Mouse (Mus musculus) gastrocnemius, adult 2 months (tissue): ENCODE results near the gene Slc10a2. TPM values are rescaled to one million over a fixed set of nuclear protein-coding genes. Genes with fewer than 3 reads are reported as not detected.
"Not testable (repeated sequence)": the region's sequence is repeated elsewhere in the genome, so short reads cannot be mapped to it uniquely, and the experiment has no call there.

Experiments used
- DNase-seq: peaks from one replicate; pipeline ENCODE4 v3.0.0; 2022
- H3K27ac ChIP-seq: fragments of 200-600 bp; 2 replicates; pipeline ENCODE4 v1.8.1; 2022; ENCODE audit warnings: mild to moderate bottlenecking
- H3K4me3 ChIP-seq: fragments of 200-600 bp; 2 replicates; pipeline ENCODE4 v1.8.1; 2022; ENCODE audit warnings: mild to moderate bottlenecking, moderate library complexity
- CTCF ChIP-seq: fragments of 200-600 bp; IDR thresholded peaks from 2 replicates; pipeline ENCODE4 v1.8.1; 2022; ENCODE audit warnings: antibody characterized with exemption, mild to moderate bottlenecking, moderate library complexity
- intact Hi-C: fragments of 180-260 bp; cut with DNase I; formaldehyde crosslinking; loops from one replicate; pipeline ENCODE4 v1.15.1; 2025
- long read RNA-seq, 2 experiments: library from polyadenylated mRNA; stranded (forward); transcript quantifications; one replicate each; pipeline ENCODE4 v2.0.0; 2021
- total RNA-seq, 2 experiments: library from RNA; stranded (reverse); gene quantifications; 2 replicates each; pipeline ENCODE4 v1.2.3; 2021

Slc10a2 gene
- total RNA-seq, result not detected
- long read RNA-seq, experiment 1, result 0 reads
- long read RNA-seq, experiment 2, result 0 reads

- H3K27ac ChIP-seq, result no peak within 1 kb of the TSS
- TF ChIP-seq CTCF, result no peak
- intact Hi-C loops, result no loop called here
- H3K4me3 ChIP-seq, result no peak within 1 kb of the TSS
- no peak for DNase-seq
These were observed at the start of gene Slc10a2 for GRCm38 (mm10) chr8:5105186-5105585. Gene Slc10a2, minus strand, starts transcription at chr8:5105351.

GRCm38 (mm10) chr8:5129322-5129829 is 24.2 kb upstream of the Slc10a2 start:
- no peak for DNase-seq
- intact Hi-C loops, result no loop called here

GRCm38 (mm10) chr8:5106855-5107254 is 1.7 kb upstream of the Slc10a2 start:
- no peak for DNase-seq
- no peak for TF ChIP-seq CTCF
- intact Hi-C loops, result no loop called here
- no peak overlapping the region for H3K27ac ChIP-seq
- no peak overlapping the region for H3K4me3 ChIP-seq

More at GRCm38 (mm10) chr8:5129322-5129829, 24.2 kb upstream of the Slc10a2 start:
- H3K4me3 ChIP-seq, result no peak overlapping the region
- no peak overlapping the region for H3K27ac ChIP-seq
- TF ChIP-seq CTCF, result no peak

GRCm38 (mm10) chr8:5095392-5095791 is 9.8 kb downstream of the Slc10a2 start:
- no peak overlapping the region for H3K4me3 ChIP-seq
- H3K27ac ChIP-seq, result no peak overlapping the region
- intact Hi-C loops, result no loop called here
- TF ChIP-seq CTCF, result no peak
- DNase-seq, result no peak

DNA sequence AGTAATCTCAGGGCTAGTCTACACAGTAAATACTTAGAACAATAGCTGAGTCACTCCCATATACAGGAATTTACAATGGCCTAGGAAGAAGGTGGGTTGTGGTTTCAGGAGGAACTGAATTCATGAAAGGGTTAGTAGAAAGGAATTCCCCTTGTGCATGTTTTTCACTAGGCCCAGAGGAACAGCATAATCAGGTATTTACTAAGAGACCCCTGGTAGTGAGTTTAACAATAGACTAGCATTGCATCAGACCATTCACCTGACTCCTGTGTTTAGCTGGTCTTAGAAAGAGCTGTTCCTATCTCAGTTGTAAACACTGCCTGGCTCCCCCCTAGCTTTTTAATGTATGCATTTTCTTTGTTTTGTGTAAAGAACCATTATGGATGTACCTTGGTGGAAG is 11.2 kb downstream of the Slc10a2 start:
- H3K4me3 ChIP-seq, H3K27ac ChIP-seq, intact Hi-C loops, DNase-seq: not testable (repeated sequence)

- H3K27ac ChIP-seq, result no peak overlapping the region
- no peak overlapping the region for H3K4me3 ChIP-seq
- DNase-seq, result no peak
- no peak for TF ChIP-seq CTCF
- intact Hi-C loops, result no loop called here
These were observed 31.4 kb downstream of the Slc10a2 start for GRCm38 (mm10) chr8:5073654-5074293.

- intact Hi-C loops, result no loop called here
- no peak for TF ChIP-seq CTCF
- no peak overlapping the region for H3K27ac ChIP-seq
- no peak overlapping the region for H3K4me3 ChIP-seq
- no peak for DNase-seq
These were observed 46.3 kb downstream of the Slc10a2 start for GRCm38 (mm10) chr8:5058888-5059287.

DNA sequence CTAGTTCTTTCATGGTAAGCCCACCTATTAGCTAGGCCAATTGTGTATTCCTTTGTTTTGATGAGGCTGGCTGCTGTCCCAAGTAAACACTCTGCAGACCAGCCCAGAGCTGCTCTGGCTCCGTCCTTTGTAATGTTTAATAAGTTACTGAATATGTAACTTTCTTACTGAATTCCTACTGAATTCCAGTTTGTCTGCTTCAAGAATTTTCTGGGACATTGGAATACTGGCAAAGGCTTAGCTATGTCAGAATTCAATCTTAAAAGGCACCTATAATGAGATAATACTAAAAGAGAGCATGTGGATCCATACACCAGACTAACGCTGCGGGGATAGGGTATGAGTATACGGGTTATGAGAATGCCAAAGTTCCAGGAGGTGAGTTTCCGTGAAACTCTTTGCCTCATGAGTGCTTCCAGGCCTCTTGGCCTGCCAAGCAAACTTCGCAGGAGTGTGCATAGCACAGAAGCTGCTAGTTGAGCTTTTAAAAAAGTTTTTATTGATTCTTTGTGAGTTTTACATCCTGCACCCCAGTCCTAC is 60.7 kb downstream of the Slc10a2 start:
- DNase-seq, intact Hi-C loops, H3K27ac ChIP-seq, H3K4me3 ChIP-seq: not testable (repeated sequence)

DNA sequence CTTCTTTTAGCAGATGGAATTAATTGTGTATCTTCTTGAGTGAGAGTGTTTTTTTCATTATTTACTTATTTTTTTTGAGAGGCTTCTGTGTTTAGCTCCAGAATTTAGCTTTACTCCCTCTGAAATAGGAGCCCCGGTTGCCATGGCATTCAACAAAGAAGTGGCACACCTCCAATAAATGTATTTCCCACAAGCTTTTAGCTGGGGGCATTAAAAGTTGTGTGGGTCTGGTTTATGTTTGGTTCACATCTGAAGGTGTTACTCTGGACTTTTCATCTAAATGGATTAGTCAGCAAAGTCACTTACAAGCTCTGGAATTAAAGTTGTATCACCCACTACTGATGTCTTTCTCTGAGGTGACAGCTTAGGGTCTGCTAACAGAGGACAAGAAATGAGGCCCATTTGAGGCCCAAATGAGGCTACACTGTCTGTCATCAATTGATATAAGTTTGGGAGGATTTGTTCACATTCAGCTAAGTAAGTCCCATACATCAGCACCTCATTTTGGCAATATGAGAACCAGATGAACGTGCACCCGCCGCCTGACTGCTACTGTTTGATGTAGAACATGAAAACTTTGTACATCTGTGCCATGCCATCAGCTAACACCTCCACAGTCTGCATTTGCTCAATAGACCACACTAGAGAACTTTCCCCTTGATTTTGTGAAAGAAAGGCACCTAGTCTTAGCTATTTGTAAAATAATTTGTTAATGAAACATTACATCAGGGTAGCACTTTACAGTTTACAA is 66.2 kb downstream of the Slc10a2 start:
- no peak for DNase-seq
- intact Hi-C loops, result no loop called here
- TF ChIP-seq CTCF, result no peak

More for the DNA sequence above, 66.2 kb downstream of the Slc10a2 start:
- no peak overlapping the region for H3K27ac ChIP-seq
- no peak overlapping the region for H3K4me3 ChIP-seq
